Mouse (Mus musculus) limb, embryonic 11.5 days (tissue): ENCODE data around the gene Gabpb2. TPM values are rescaled to one million over a fixed set of nuclear protein-coding genes. Genes with fewer than 3 reads are reported as not detected.
A peak's percentile ranks its signal among the peaks of the same experiment; 100 is the strongest.

Experiments
- ATAC-seq: fragments of 200-750 bp; cut with Nextera tagmentation; 2 replicates; pipeline ENCODE4 v1.8.0; 2017; ENCODE audit warnings: low read depth; ENCODE audit not compliant: insufficient number of reproducible peaks, low FRiP score, low TSS enrichment
- DNase-seq: peaks from one replicate; pipeline ENCODE4 v3.0.0-alpha.2; 2015; ENCODE audit warnings: low spot score
- H3K27ac ChIP-seq: fragments of 300-500 bp; sonication (generic); replicated peaks from 2 replicates; pipeline ENCODE4 v1.5.1; 2014; ENCODE audit warnings: low read depth, mild to moderate bottlenecking, low read length
- H3K27me3 ChIP-seq: fragments of 300-500 bp; sonication (generic); 2 replicates; pipeline ENCODE4 v1.6.1; 2014; ENCODE audit warnings: mild to moderate bottlenecking, low read length, mixed read lengths; ENCODE audit not compliant: control insufficient read depth, insufficient read depth
- H3K36me3 ChIP-seq: fragments of 300-500 bp; sonication (generic); 2 replicates; pipeline ENCODE4 v1.6.1; 2014; ENCODE audit warnings: mild to moderate bottlenecking, low read length, moderate library complexity, mixed read lengths; ENCODE audit not compliant: control insufficient read depth, insufficient read depth
- H3K4me1 ChIP-seq: fragments of 300-500 bp; sonication (generic); 2 replicates; pipeline ENCODE4 v1.6.1; 2014; ENCODE audit warnings: low read length, mixed read lengths; ENCODE audit not compliant: control insufficient read depth, insufficient read depth
- H3K4me2 ChIP-seq: fragments of 300-500 bp; sonication (generic); 2 replicates; pipeline ENCODE4 v1.6.1; 2014; ENCODE audit warnings: low read depth, mild to moderate bottlenecking, moderate library complexity; ENCODE audit not compliant: severe bottlenecking
- H3K4me3 ChIP-seq: fragments of 300-500 bp; sonication (generic); 2 replicates; pipeline ENCODE4 v1.5.1; 2014; ENCODE audit warnings: low read depth, low read length
- H3K9ac ChIP-seq: fragments of 300-500 bp; sonication (generic); 2 replicates; pipeline ENCODE4 v1.6.1; 2014; ENCODE audit warnings: mild to moderate bottlenecking, low read length
- H3K9me3 ChIP-seq: fragments of 300-500 bp; sonication (generic); 2 replicates; pipeline ENCODE4 v1.6.1; 2016; ENCODE audit warnings: low read length; ENCODE audit not compliant: control insufficient read depth
- WGBS: fragments of 180-500 bp; shearing (Covaris S2); extraction: QIAGEN DNeasy Blood & Tissue Kit; methylation state at CpG from one replicate; pipeline ENCODE4 v1.1.7; 2014; 5-methylcytosine and 5-hydroxymethylcytosine counted together
- polyA plus RNA-seq: library from polyadenylated mRNA; unstranded; fragments of >200 nt; fragmentation: Nextera tagmentation; extraction: Ambion mirVana; gene quantifications from 2 replicates; pipeline ENCODE4 v1.2.1, GENCODE M21; 2014

Gabpb2 gene
- polyA plus RNA-seq, 1 experiment from 2014 or later = 8.9 TPM

DNA sequence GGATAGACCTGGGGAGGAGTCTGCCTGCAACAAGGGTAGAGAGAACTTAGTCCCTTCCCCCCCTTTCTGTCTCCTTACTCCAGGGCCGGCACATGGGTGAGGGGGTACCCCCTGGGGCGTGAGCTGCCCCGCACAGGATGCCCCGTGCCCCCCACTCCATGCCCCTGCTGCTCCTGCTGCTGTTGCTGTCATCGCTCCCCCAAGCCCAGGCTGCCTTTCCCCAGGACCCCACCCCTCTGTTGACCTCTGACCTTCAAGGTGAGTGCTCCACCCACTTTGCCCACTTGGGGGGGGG is 53.5 kb downstream of the Gabpb2 start:
- DNase-seq = no peak
- no peak for ATAC-seq
- Histone ChIP-seq H3K4me3 (no peak overlapping the region), H3K4me2 (no peak overlapping the region), H3K27ac (no peak overlapping the region), H3K27me3 (no peaks in the 10 kb centered on the region), H3K36me3 (peaks cover 2% of the 10 kb centered on the region; the same call in 1 of the 2 replicates), H3K9me3 (no peaks in the 10 kb centered on the region), H3K4me1 (peaks cover 10% of the 10 kb centered on the region), H3K9ac (no peak overlapping the region)
- WGBS = 65% methylated on average over 5 of the region's 5 CpGs

DNA sequence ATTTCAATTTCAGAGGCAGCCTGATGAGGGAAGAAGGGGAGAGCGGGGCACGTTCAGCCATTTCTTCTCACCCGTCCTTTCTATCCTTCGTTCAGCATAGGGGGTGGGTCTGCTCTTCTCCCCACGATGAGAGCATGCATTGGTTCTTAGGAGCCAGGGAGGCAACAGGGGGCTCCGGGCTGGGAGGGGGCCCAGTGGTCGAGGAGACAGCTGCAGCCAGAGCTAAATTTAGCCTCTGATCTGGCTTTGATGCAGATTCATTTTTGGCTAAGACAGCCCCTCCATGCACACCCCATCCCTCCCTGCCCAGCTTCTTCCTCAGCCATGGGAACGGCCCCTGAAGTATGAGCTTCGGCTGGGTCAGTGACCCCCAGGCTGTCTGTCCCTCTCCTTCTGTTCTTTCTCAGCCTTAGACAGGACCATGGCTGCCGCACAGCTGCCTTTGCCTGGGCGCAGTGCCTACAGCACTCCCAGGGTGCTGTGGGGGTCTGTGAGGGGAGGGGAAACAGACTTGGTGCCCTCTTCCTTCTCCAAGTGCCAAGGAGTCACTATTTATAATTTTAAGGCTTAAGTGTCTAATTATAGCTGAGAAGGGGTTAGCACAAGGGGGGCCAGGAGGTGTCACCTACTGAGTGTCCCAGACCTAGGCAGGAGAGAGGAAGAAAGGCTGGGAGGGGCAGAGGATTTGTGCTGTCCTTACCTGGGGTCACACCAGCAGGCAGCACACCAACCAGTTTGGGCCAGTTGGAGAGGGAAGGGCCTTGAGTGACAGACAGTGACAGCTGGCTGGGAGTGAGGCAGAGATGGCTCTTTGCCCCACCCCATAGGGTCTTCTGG is 54.1 kb downstream of the Gabpb2 start:
- DNase-seq = no peak
- no peak overlapping the region for H3K4me2 ChIP-seq
- H3K4me3 ChIP-seq = no peak overlapping the region
- H3K36me3 ChIP-seq = peaks cover 2% of the 10 kb centered on the region; the same call in 1 of the 2 replicates
- no peaks in the 10 kb centered on the region for H3K27me3 ChIP-seq
- ATAC-seq = no peak
- no peak overlapping the region for H3K27ac ChIP-seq
- H3K9me3 ChIP-seq = no peaks in the 10 kb centered on the region
- WGBS = 48% methylated on average over 11 of the region's 11 CpGs
- peaks cover 10% of the 10 kb centered on the region for H3K4me1 ChIP-seq
- H3K9ac ChIP-seq = no peak overlapping the region

DNA sequence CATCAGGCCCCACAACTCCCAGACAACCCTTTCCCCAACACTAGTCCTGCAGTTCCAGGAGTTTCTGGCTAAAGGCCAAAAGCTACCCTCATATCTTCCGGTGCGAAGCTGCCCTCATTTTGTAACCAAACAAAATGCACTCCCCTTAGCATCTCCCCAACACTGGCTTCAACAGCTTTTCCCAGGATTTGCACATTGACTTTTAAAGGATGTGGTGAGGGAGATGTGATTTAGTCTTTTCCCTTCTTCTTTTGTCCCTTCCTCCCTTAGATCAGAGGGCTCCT is 55.4 kb downstream of the Gabpb2 start:
- no peaks in the 10 kb centered on the region for H3K27me3 ChIP-seq
- DNase-seq = no peak
- WGBS = 64% methylated on average over 2 of the region's 2 CpGs
- no peak overlapping the region for H3K27ac ChIP-seq
- H3K9ac ChIP-seq = no peak overlapping the region; the same call in 1 of the 2 replicates
- peaks cover 10% of the 10 kb centered on the region for H3K4me1 ChIP-seq
- peak overlapping the region; percentile 82 for H3K4me3 ChIP-seq
- peaks cover 2% of the 10 kb centered on the region; the same call in 1 of the 2 replicates for H3K36me3 ChIP-seq
- no peaks in the 10 kb centered on the region for H3K9me3 ChIP-seq
- H3K4me2 ChIP-seq = peak overlapping the region; percentile 82
- ATAC-seq = no peak

DNA sequence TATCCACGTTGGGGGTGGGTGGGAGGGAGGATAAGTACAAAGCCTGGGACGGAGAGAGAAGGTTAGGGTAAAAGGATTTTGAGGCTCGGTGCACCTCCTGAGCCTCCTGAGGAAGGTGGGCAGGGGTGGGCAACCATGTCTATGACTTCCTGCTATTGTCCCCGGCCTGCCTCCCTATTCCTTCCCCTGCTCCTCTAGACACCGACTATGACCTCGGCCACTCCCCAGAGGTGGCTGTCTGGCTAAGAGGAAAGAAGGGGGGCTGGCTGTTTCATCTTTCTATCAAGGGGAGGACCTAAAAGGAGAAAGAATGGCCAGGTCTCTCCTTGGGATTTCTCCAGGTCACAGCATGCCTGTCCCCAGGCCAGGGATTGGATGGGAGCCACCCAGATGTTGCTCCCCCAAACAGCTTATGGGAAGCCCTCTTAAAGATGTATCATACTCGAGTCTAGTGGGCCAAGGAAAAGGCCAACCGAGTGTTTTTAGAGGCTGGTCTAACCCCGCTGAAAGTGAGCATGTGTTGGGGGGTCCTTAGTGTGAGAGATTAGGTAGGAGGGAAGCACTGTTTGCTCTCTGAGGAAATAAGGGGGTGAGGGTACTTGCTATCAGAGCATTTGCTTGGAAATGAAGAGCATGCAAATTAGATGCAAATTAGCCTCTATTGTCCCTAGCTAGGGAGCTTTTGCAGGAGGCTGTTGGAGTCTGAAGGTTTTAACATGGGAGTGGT is 55.9 kb downstream of the Gabpb2 start:
- Histone ChIP-seq H3K9me3 (no peaks in the 10 kb centered on the region), H3K4me2 (peak overlapping the region; percentile 82), H3K4me1 (peaks cover 10% of the 10 kb centered on the region), H3K27me3 (no peaks in the 10 kb centered on the region), H3K36me3 (peaks cover 2% of the 10 kb centered on the region; the same call in 1 of the 2 replicates), H3K4me3 (peak overlapping the region; percentile 82), H3K27ac (no peak overlapping the region), H3K9ac (peak overlapping the region; percentile 83)
- WGBS = 5% methylated on average over 9 of the region's 9 CpGs
- DNase-seq (no peak), ATAC-seq (no peak)

DNA sequence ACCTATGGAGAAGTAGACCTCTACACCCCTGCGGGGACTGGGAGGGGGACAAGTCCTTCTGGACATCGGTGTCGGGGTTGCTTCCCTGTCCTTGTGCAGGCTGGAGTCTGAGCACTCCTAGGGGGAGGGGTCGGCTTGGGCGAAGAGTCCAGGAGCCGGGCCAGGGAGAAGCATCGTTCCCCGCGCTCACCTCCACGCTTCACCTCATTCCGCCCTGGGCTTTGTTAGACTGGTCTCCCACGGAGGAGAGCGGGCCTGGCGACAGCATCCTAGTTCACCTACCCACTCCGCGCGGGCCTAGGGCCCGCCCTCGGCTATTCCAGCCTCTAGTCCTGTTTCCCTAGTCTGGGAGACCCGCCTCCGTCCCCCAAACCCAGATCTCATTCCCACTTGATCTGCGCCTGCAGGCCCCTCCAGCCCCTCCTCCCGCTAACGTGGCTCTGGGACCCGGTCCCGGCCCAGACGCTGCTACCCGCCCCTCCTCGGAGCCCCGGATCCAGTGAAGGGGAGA is 56.6 kb downstream of the Gabpb2 start:
- Histone ChIP-seq H3K4me1 (peaks cover 10% of the 10 kb centered on the region), H3K4me3 (peak overlapping the region; percentile 82), H3K9ac (peak overlapping the region; percentile 83), H3K9me3 (no peaks in the 10 kb centered on the region), H3K27me3 (no peaks in the 10 kb centered on the region), H3K27ac (no peak overlapping the region), H3K4me2 (peak overlapping the region; percentile 82), H3K36me3 (peaks cover under 1% of the 10 kb centered on the region; the same call in 1 of the 2 replicates)
- ATAC-seq = peak; percentile 40; the same call in 1 of the 2 replicates
- DNase-seq = peak; percentile 66
- 0% methylated on average over 24 of the region's 30 CpGs for WGBS

DNA sequence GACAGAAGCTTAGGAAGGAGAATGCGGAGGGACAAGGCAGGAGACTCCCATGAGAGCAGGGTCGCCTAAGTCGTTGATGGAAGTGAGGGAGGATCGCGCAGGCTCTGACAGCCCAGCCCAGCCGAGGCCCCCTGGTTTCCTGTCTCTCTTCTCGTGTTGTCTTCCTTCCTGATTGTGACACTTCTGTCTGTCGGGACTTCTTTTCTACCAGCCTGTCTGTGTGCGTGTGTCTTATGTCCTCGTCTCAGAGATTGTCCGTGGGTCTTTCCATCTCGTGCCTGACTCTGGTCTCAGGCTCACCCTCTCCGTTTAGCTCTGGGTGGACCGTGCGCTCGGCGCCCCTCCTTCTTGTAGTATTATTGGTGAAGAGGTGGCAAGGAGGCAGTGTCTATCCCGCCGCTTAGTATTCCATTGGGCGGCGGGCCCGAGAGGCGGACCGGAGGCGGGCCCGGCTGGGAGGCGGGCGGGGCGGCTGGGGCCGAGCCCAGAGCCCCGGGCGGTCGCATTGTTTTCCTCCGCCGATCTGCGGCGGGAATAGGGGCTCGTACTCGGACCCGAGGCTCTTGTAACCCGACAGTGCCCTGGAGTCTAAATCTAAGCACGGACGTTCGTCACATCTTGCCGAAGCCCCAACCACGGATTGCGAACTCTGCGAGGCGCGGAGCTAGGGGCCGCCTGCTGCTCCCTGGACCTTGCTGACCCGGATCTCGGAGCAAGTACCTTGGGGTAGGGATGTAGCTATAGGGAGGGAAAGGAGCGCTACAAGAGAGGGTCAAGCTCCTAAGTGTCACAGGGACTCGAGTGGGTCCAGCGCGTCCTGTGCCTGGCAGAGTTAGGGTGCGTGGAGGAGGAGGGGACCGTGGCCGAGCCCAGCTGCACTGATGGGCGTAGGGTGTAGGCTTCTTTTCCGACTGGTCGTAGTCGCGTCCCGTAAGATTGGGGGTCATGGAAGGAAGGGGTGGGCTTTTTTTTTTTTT is 57.4 kb downstream of the Gabpb2 start, which contains the start of gene Sema6c:
Gene Sema6c, plus strand, starts transcription at position 471 of the 977 bp plus-strand sequence.
- H3K9ac ChIP-seq = peak within 1 kb of the TSS; percentile 83
- peak within 1 kb of the TSS; percentile 82 for H3K4me3 ChIP-seq
- no peaks in the 10 kb centered on the region for H3K9me3 ChIP-seq
- peak within 1 kb of the TSS; percentile 82 for H3K4me2 ChIP-seq
- 0% methylated on average over 66 of the region's 66 CpGs for WGBS
- DNase-seq (peak; percentile 89), ATAC-seq (peak; percentile 93)
- no peaks in the 10 kb centered on the region for H3K27me3 ChIP-seq
- no peaks in the 10 kb centered on the region for H3K36me3 ChIP-seq
- peaks cover 10% of the 10 kb centered on the region for H3K4me1 ChIP-seq
- peak within 1 kb of the TSS; percentile 42; the same call in 1 of the 2 replicates for H3K27ac ChIP-seq

DNA sequence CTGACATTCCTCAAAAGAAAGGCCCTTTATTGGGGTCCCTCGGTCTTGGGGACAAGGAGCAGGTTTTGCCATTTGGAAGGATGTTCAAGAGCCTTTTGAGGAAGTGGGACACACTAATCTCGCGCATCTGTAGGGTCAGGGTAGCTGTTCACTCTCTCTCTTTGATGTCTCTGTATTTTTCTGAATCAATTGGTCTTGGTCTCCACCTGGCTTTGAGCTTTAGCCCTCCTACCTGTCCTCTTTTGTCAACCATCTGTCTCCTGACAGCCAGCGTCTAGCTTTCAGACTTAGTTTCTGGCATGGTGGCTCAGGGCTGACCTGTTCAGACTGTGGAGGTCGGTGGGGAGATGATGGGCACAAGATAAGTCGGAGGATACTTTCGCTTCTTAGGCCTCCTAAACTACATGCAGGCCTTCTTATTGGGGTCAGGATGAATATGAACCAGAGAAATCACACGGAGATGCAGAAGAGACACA is 58.2 kb downstream of the Gabpb2 start:
- Histone ChIP-seq H3K9ac (peak overlapping the region; percentile 43), H3K4me1 (peaks cover 10% of the 10 kb centered on the region), H3K9me3 (no peaks in the 10 kb centered on the region), H3K36me3 (no peaks in the 10 kb centered on the region), H3K27ac (no peak overlapping the region), H3K4me3 (peak overlapping the region; percentile 82), H3K4me2 (peak overlapping the region; percentile 82), H3K27me3 (no peaks in the 10 kb centered on the region)
- ATAC-seq (no peak), DNase-seq (no peak)
- WGBS = 12% methylated on average over 8 of the region's 8 CpGs
